Mouse (Mus musculus) thymus, adult 2 months (tissue): ENCODE results near the gene Dync2li1. TPM values are rescaled to one million over a fixed set of nuclear protein-coding genes. Genes with fewer than 3 reads are reported as not detected.

Experiments used
- DNase-seq: peaks from one replicate; pipeline ENCODE4 v3.0.0; 2021
- H3K27ac ChIP-seq: fragments of 200-500 bp; 2 replicates; pipeline ENCODE4 v1.5.1; 2012; ENCODE audit warnings: low read length, control low read depth; ENCODE audit not compliant: control insufficient read depth, insufficient read depth
- H3K27me3 ChIP-seq: fragments of 200-500 bp; 2 replicates; pipeline ENCODE4 v1.6.1; 2012; ENCODE audit warnings: mild to moderate bottlenecking, low read length, moderate library complexity, mixed read lengths; ENCODE audit not compliant: control insufficient read depth, insufficient read depth
- H3K36me3 ChIP-seq: fragments of 200-500 bp; 2 replicates; pipeline ENCODE4 v1.6.1; 2012; ENCODE audit warnings: mild to moderate bottlenecking, low read length, moderate library complexity; ENCODE audit not compliant: control insufficient read depth, insufficient read depth
- H3K4me1 ChIP-seq: fragments of 200-500 bp; replicated peaks from 2 replicates; pipeline ENCODE4 v1.6.1; 2012; ENCODE audit warnings: low read length; ENCODE audit not compliant: control insufficient read depth, insufficient read depth
- H3K4me3 ChIP-seq: fragments of 200-500 bp; 2 replicates; pipeline ENCODE4 v1.5.1; 2012; ENCODE audit warnings: mild to moderate bottlenecking, low read length, control low read depth, moderate library complexity; ENCODE audit not compliant: control insufficient read depth, insufficient read depth
- CTCF ChIP-seq: fragments of 200-500 bp; IDR thresholded peaks from 2 replicates; pipeline ENCODE4 v1.5.1; 2012; ENCODE audit warnings: mild to moderate bottlenecking, control low read depth, low read length, moderate library complexity, borderline replicate concordance; ENCODE audit not compliant: control insufficient read depth, poor library complexity, insufficient read depth; ENCODE audit errors: extremely low read depth
- POLR2A ChIP-seq: fragments of 200-500 bp; IDR thresholded peaks from 2 replicates; pipeline ENCODE4 v1.6.1; 2012; ENCODE audit warnings: mild to moderate bottlenecking, low read length, control low read depth, moderate library complexity; ENCODE audit not compliant: control insufficient read depth, poor library complexity, insufficient read depth; ENCODE audit errors: extremely low read depth
- WGBS: fragments of 180-500 bp; shearing (Covaris S2); methylation state at CpG from one replicate; pipeline ENCODE4 v1.1.7; 2018; 5-methylcytosine and 5-hydroxymethylcytosine counted together
- polyA plus RNA-seq: library from polyadenylated mRNA; depleted of rRNA; stranded (reverse); fragments of >200 nt; gene quantifications from 2 replicates; pipeline ENCODE4 v1.2.3, GENCODE M21; 2012

Dync2li1 gene
- polyA plus RNA-seq, 1 experiment, result 1.1 TPM

GRCm38 (mm10) chr17:84684284-84684683 lies 58.0 kb downstream of the Dync2li1 start:
- WGBS, result 39% methylated on average over 6 of the region's 6 CpGs
- no peak for TF ChIP-seq POLR2A
- no peak for TF ChIP-seq CTCF
- Histone ChIP-seq H3K4me3 (no peak overlapping the region), H3K27me3 (no peaks in the 10 kb centered on the region), H3K4me1 (no peaks in the 10 kb centered on the region), H3K36me3 (no peaks in the 10 kb centered on the region), H3K27ac (no peak overlapping the region)
- no peak for DNase-seq

DNA sequence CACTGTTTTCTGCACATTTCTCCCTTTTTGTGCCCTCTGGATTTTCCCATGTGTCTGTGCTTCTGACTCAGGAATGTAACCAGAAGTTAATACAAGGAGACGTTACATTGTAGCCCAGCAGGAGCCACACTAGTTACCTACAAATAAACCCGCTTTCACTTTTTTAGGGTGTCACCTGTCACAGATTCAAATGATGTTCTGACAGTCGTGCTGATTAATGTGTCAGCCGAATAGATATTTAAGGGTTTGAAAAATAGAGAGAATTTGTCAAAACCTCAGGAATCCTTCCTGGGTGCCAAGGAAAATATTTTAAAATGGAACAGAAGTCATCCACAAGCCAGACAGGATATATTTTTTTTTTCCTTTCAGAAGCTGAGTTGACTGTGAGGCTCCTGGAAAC lies 59.0 kb downstream of the Dync2li1 start:
- WGBS, result 89% methylated on average over 4 of the region's 4 CpGs
- no peaks in the 10 kb centered on the region for H3K36me3 ChIP-seq
- H3K27ac ChIP-seq, result no peak overlapping the region
- no peak for TF ChIP-seq POLR2A
- TF ChIP-seq CTCF, result no peak
- H3K4me3 ChIP-seq, result no peak overlapping the region
- no peak for DNase-seq
- no peaks in the 10 kb centered on the region for H3K27me3 ChIP-seq
- no peaks in the 10 kb centered on the region for H3K4me1 ChIP-seq

DNA sequence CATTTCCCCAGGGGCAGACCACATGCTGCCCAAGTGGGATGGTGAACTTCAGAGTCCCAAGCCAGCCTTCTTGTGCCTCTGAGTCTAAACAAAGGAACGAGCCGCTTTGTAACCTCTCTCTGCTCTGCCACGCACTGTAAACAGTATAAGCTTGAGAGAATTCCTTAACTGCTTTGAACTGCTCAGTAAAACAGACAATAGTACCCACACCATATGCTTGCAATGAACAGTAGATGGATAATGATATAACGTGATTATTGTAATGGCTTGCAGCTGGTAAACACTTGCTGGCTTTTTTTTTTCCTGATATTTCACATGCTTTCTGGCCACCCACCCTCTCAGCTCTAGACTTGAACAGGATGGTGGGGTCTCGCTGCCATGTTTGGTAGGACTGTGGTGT lies 61.7 kb downstream of the Dync2li1 start:
- no peaks in the 10 kb centered on the region for H3K36me3 ChIP-seq
- no peak for DNase-seq
- WGBS, result 88% methylated on average over 5 of the region's 5 CpGs
- no peak overlapping the region for H3K27ac ChIP-seq
- no peaks in the 10 kb centered on the region for H3K4me1 ChIP-seq
- no peak overlapping the region for H3K4me3 ChIP-seq
- no peak for TF ChIP-seq POLR2A
- no peak for TF ChIP-seq CTCF
- no peaks in the 10 kb centered on the region for H3K27me3 ChIP-seq

DNA sequence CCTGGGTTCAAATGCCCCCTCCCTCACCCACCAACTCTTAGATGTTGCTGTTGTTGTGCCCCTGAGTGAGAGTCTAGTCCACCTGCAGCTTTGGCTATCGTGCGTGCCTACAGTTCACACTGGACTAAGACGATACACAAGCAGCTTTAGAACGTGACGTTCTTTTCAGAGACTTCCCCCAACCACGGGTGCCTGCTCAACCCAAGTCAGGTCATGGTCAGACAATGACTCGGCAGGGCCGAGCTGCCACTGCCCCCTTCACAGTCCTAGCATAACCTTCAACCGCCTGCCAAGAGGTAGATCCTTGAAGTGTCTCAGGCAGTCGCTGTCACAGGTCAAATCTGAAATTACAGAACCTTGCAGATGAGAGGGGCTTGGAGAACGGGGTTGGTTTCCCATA lies 62.5 kb downstream of the Dync2li1 start:
- H3K27me3 ChIP-seq, result no peaks in the 10 kb centered on the region
- TF ChIP-seq POLR2A (no peak), CTCF (no peak)
- no peak overlapping the region for H3K4me3 ChIP-seq
- no peak for DNase-seq
- 66% methylated on average over 11 of the region's 11 CpGs for WGBS
- no peak overlapping the region for H3K27ac ChIP-seq
- no peaks in the 10 kb centered on the region for H3K36me3 ChIP-seq
- no peaks in the 10 kb centered on the region for H3K4me1 ChIP-seq

GRCm38 (mm10) chr17:84689316-84689715 lies 63.0 kb downstream of the Dync2li1 start:
- Histone ChIP-seq H3K4me3 (no peak overlapping the region), H3K27me3 (no peaks in the 10 kb centered on the region), H3K27ac (no peak overlapping the region), H3K36me3 (no peaks in the 10 kb centered on the region), H3K4me1 (no peaks in the 10 kb centered on the region)
- no peak for DNase-seq
- TF ChIP-seq POLR2A, result no peak
- TF ChIP-seq CTCF, result no peak
- 85% methylated on average over 5 of the region's 5 CpGs for WGBS

GRCm38 (mm10) chr17:84690111-84690510 lies 63.8 kb downstream of the Dync2li1 start:
- no peak for TF ChIP-seq POLR2A
- no peak for TF ChIP-seq CTCF
- no peak for DNase-seq
- Histone ChIP-seq H3K36me3 (no peaks in the 10 kb centered on the region), H3K27me3 (no peaks in the 10 kb centered on the region), H3K4me1 (no peaks in the 10 kb centered on the region), H3K27ac (no peak overlapping the region), H3K4me3 (no peak overlapping the region)
- WGBS, result 91% methylated on average over 5 of the region's 5 CpGs

- H3K27me3 ChIP-seq, result no peaks in the 10 kb centered on the region
- H3K36me3 ChIP-seq, result no peaks in the 10 kb centered on the region
- TF ChIP-seq POLR2A (no peak), CTCF (no peak)
- H3K4me1 ChIP-seq, result no peaks in the 10 kb centered on the region
- 80% methylated on average over 2 of the region's 2 CpGs for WGBS
- no peak overlapping the region for H3K27ac ChIP-seq
- H3K4me3 ChIP-seq, result no peak overlapping the region
- DNase-seq, result no peak
Measured at GRCm38 (mm10) chr17:84693741-84694140, 67.4 kb downstream of the Dync2li1 start.
